Mouse (Mus musculus): ENCODE results near the gene Rae1.

Rae1 gene

DNA sequence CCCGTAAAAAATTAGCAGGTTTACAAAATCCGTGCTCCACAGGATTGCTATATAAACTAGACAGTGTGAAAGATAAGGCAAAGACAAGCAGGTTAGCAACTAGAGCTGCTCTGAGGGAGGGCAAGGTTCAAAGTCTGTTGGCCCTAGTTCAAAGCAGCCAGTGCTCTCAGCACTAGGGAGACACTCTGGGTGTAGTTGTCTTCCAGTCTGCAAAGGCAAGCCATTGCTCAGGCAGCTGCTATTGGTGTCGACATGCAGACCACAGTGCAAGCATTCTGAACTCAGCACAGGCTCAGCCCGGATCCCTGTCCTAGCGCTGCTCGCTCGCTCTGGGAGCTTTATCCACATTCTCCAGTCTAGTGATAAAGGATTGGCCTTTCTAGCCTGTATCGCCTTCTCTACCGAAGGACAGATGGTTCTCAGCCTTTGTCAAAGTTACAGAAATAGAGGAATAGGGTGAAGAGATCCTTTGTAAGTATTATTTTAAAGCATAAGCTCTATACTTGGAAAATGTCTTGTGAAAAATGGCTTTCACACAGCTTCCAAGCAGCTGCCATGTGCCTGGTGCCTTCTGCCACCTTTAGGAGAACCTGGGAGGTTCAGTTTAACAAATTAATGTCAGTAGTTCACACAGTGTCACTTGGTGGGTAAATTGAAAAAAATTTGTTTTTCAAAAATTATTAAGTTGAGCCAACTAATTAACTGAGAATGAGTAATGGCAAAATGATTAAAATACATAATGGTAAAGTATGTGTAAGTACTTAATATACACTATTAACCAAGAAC lies 16.9 kb upstream of the Rae1 start:
- in situ Hi-C loops (cut with MboI, MseI) = no loop called here

DNA sequence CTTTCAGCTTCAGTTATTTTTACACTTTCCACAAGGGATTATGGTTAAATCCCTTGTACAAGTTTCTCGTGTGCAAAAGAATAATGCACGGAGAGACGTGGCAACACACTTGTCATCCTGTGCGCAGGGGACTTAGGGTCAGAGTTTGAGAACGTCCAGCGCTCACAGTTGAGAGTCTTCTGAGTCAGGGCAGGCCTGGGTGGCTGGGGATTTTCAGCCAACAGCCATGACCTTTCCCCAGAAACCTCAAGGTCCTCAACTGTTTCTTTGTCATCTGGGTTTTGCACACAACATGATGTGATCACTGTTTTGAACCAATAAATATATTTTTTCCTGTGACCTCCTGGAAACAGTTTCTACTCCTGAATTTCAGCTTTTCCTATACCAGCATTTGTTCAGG lies 9.8 kb upstream of the Rae1 start:
- in situ Hi-C loops (cut with MboI, MseI) = loop anchor here (5.0 kb wide), 2 partner anchors 38 to 153 kb away; no protein-coding TSS in a partner anchor

DNA sequence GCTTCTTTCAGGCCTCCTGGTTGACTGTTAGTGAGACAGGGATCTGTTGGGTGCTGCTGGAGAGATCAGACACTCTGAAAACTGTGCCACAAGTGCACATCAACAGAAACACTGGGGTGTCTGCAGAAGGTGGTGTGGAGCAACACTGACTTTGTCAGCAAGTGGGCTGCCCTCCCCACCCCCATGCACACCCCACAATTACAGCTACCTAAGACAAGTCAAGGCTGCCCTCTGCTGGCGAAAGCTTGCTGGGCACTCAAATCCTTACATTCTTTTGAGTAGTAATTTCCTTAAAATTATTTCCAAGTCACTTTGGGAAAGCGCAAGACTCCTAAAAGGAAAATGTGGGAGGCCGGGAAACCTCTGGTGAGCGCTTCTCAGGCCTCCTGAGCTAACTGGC lies 3.7 kb upstream of the Rae1 start:
- in situ Hi-C loops (cut with MboI, MseI) = no loop called here

DNA sequence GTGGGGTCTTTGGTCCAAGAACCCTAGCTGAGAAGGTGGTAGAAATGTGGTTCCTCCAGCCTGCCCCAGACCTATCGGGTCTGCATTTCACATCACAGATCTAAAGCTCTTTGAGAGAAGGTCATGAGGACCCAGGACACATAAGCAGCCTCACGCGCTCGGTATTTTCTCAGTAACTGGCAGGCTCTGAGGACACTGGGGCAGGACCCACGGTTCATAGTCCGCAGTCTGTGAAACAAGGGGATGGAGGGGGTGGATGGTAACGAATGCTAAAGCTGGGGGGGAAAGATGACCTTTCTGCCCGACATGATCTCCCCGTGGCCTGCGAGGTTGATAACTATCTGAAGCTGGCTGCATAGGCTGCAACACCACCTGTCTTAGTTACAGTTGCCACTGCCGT lies 2.2 kb upstream of the Rae1 start:
- in situ Hi-C loops (cut with MboI, MseI) = no loop called here

DNA sequence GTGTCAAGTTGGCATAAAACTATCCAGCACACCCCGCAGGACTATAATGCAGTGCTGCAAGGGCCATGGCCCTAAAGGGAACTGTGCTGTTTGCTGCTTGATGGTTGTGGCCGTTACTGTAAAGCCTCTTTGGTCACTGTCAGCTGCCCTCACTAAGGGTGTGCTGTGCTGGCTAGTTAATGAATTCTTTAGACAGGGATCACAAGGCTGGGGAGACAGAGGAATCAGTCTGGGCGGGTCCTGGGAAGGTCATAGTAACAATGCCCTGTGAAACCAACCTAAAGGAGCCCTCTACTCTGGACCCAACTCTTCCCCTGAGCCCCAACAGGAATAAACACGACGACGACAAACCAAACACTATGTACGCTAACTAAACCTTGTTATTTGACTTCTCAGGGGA lies 1.4 kb upstream of the Rae1 start:
- in situ Hi-C loops (cut with MboI, MseI) = no loop called here

DNA sequence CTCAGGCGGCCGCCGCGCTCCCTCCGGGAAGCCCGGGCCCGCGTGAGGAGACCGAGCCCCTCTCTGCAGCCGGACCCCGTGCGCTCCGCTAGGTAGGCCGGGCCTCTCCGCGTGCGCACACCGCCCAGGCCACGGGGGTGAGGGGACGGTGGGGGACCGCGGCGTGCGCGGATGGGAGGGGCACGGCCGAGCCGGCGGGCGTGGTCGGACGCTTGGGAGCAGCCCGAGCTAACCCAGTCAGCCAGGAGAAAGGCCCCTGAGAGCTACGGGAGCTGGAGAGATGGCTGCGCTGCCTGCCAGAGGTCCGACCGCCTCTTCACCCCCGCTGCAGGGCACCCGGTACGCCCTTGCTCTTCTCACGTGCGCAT lies 352 bp downstream of the Rae1 start:
- in situ Hi-C loops (cut with MboI, MseI) = loop anchor here (5.0 to 25.0 kb wide), 2 partner anchors 82 to 613 kb away; partner anchors contain the start of gene Cass4 (in 1 of the 2)

DNA sequence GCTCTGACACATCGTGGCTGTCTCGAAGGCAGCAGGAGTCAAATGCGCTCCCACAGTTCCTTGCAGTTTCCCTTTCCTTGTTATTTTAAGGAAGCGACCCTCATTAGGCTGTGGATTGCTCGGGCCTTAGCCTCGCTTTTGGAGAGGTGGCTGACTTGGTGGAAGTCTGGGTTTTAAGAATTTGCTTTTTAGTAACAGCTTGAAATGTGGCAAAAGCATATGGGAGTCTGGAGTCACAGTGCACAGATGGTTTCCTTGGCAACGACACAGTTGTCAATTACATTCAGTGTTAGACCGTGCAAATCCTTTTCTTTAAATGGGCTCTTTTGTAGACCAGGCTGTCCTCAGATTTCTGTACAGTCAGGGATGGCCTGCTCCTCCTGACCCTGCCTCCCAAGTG lies 1.0 kb downstream of the Rae1 start:
- in situ Hi-C loops (cut with MboI, MseI) = loop anchor here (5.0 to 25.0 kb wide), 2 partner anchors 81 to 614 kb away; partner anchors contain the start of gene Cass4 (in 1 of the 2)

DNA sequence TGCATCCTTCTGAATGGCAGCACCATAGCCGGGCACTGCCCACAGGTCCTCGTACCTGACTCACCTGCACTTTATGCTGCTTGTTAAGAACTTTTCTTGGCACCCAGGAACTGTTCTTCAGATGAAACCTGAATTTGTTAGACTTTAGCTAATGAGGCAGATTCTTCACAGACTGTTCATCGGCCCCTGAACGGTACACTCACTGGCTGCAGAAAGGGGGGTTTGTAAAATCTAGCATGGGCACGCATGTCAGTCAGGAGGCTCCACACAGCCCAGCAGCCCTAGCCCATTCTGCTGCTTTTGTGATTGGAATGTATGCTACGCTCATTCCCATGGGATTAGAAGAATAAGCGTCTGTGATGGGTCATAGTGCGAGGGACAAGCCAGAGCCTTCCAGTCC lies 3.8 kb downstream of the Rae1 start:
- in situ Hi-C loops (cut with MboI, MseI) = loop anchor here (5.0 to 25.0 kb wide), 2 partner anchors 79 to 616 kb away; partner anchors contain the start of gene Cass4 (in 1 of the 2)

DNA sequence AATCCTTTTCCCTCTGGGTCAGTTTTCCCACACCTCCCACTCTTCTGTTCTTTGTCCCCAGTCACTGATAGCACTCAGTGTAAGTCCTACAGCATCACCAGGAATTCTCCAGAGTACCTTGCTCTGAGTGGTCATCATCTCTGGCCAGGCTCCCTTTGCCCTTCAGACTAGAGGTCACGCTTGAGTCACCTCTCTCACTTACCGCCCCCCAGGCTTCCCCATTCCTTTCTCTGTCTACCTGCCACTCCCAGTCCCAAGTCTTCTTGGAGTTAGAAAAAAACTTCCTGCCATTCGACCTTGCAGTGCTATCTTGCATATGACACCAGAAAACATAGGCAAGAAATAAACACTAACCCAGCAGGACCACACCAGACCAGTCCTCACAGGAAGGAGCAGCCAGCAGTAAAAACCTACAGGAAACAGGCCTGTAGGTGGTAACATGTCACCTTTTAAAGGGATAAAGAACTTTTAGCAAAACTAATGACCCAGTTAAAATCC lies 10.4 kb downstream of the Rae1 start:
- in situ Hi-C loops (cut with MboI, MseI) = loop anchor here in 1 of 2 experiments (25.0 kb wide), 1 partner anchor 623 kb away; the partner anchor contains the start of gene Cass4

DNA sequence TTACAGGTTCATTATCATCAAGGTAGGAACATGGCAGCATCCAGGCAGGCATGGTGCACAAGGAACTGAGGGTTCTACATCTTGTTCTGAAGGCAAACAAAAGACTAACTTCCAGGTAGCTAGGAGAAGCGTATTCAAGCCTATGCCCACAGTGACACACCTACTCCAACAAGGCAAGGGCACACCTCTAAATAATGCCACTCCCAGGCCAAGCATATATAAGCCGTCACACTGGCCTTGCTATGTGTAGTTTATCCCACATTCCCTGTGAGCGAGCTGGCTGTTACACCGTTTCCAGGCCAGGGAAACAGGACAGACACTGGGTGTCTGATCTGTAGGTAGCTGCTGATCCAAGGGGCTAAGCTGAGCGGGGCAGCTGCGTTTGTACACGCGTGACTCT lies 11.5 kb downstream of the Rae1 start:
- in situ Hi-C loops (cut with MboI, MseI) = loop anchor here in 1 of 2 experiments (25.0 kb wide), 1 partner anchor 624 kb away; the partner anchor contains the start of gene Cass4

DNA sequence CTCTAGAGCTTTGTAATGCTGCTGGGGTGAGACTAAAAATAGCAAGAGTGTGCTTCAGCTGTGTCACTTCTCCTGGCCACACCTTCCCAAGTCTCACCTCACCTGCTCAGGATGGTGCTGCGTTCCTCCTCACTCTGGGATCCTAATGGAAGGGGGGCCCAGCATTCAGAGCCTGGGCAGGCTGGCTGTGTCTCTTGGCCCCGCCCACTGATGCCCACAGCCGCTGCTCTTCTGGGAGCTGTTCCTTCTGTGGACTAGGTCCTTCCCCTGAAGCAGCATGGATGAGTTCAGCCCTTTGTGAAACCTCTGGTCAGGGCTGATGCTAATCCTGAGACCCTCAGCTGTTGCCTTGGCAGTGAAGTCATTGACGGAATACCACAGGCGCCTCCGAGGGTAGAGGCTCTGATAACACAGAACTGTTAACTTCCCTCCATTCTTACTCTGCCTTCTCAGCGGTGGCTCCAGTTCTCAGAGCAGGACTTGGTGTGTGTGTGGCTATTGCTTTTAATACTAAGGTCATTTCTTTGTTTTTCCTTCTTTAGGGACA lies 14.9 kb downstream of the Rae1 start:
- in situ Hi-C loops (cut with MboI, MseI) = loop anchor here in 1 of 2 experiments (25.0 kb wide), 1 partner anchor 628 kb away; the partner anchor contains the start of gene Cass4

DNA sequence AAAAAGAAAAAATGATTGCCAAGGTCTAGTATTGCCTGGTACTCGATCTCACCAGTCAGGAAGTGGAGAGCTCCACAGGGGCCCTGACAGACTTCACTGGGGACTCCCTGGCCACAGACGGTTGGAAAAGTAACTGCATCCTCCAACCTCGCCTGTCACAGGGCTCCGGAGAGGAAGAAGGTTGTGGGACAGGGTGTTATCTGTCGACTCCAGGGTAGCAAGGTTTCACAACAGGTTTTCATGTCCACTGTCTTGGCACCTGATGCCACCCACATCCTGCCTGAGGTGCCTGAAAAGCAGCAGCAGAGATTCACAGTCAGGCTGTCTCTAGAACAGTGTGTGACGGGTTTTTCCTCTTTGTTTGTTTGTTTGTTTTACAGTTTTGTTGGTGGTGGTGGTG lies 18.0 kb downstream of the Rae1 start:
- in situ Hi-C loops (cut with MboI, MseI) = loop anchor here in 1 of 2 experiments (25.0 kb wide), 1 partner anchor 631 kb away; the partner anchor contains the start of gene Cass4

DNA sequence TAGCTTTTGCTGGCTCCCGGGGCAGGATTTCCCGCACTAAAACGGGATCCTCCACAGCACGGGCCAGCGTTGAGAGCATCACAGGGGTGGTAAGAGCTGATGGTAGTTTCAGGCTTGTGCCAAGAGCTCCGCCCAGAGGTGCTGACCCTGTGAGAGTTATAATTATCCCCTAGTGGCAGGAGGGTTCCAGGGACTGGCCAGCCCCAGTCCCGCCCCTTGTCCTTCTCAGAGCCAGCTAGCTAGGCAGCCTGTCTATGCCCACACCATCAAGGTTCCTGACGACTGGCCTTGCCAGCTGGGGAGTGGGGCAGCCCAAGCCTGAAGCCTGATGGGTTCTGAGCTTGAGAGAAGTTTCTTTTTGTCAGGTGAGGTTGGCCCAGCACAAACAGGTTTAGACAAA lies 18.7 kb downstream of the Rae1 start:
- in situ Hi-C loops (cut with MboI, MseI) = loop anchor here in 1 of 2 experiments (25.0 kb wide), 1 partner anchor 631 kb away; the partner anchor contains the start of gene Cass4

DNA sequence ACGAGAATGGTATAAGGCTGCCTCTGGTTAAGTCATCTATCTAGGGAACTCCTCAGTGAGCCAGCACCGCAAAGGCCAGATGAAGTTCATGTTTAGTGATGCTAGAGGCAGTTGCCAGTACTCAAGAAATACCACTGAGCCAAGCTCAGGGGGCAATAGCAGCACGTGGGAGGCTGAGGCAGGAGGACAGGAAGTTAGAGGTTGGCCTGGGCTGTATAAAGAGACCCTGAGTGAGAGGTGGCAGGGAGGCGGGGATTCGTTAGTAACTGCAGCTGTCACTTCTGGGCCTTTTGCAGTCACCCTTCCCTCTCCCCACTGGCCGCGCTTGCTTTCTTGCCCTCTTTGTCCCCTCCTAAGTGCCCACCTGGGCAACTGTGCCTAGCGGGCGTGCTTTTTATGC lies 19.4 kb downstream of the Rae1 start:
- in situ Hi-C loops (cut with MboI, MseI) = loop anchor here in 1 of 2 experiments (25.0 kb wide), 1 partner anchor 632 kb away; the partner anchor contains the start of gene Cass4

DNA sequence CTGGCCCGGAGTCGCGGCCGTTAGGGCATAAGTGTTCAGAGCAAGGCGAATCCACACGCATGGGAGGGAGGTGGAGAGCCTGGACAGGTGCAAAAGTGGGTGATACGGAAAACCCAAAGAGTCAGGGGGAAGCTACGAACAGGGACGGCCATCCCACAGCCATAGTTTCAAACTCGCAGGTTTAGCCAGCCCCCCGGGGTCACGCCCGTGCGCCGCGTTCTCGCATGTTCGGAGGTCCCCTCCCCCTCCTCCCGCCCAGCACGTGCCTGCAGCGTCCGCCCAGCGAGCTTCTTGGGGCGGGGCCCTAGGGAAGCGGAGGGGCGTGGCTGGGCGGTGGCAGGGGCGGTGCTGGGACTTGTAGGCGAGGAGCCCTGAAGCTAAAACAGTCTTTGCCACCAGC lies 19.9 kb downstream of the Rae1 start:
- in situ Hi-C loops (cut with MboI, MseI) = loop anchor here in 1 of 2 experiments (25.0 kb wide), 1 partner anchor 632 kb away; the partner anchor contains the start of gene Cass4

DNA sequence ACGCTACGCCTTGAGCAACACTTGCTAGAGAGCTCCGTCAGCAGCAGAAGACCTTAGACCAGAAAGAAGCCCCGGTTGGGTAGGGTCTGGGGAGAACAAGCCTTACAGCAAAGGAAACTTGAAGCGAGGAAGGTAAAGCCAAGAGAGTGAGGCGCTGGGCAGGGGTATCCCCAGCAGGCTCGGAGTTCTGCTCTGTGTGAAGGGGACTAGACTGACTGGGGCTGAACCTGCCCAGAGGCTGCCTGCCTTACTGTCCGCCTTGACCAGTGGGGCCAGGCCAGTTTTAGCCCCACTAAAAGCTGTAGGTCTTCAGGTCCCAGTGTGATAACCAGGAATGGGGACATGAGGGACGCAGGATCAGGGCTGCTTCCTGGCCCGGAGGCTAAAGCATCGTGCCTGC lies 20.5 kb downstream of the Rae1 start, which contains the start of gene Rbm38:
TSS of gene Rbm38 (plus strand) at position 69 of the 400 bp plus-strand sequence.
- in situ Hi-C loops (cut with MboI, MseI) = loop anchor here in 1 of 2 experiments (25.0 kb wide), 1 partner anchor 633 kb away; the partner anchor contains the start of gene Cass4

DNA sequence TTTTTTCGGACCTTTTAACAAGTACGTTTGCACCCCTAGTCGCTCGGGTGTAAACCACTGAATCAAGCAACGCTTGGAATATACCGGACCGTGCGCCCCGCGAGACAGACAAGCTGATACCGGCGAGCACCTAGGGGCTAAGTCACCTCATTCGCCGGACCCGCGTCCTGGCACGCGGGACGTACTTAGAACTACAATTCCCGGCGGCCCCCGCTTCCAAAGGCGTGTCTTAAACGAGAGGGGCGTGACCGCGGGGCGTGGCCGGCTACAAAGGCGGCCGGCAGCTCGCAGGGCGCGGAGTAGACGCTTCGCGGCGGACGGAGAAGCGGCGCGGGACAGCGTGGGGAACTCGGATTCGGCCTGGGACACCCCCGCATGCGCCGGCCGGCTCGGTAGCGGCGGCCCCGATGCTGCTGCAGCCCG lies 21.7 kb downstream of the Rae1 start:
- in situ Hi-C loops (cut with MboI, MseI) = loop anchor here in 1 of 2 experiments (25.0 kb wide), 1 partner anchor 634 kb away; the partner anchor contains the start of gene Cass4

DNA sequence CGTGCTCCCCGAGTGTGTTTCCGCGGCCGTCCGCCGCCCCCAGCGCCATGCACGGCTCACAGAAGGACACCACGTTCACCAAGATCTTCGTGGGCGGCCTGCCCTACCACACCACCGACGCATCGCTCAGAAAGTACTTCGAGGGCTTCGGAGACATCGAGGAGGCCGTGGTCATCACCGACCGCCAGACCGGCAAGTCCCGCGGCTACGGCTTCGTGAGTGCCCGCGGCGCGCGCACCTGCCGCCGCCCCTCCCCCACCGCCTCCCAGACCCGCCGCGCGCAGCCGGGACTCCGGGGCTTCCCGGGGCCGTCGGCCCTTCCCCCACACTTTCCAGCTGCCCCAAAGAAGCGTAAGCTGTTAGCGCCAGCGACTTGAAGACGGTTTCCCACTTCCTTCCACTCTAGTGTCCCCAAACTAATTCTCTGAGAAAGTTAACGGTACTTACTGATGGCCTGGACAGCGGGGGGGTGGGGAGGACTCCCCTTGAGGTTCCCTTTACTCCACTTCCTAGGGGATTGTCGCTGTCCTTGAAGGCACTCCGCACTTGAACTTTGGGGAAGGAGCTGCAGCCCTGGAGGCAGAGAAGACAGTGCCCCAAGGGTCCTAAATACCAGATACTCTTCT lies 22.3 kb downstream of the Rae1 start:
- in situ Hi-C loops (cut with MboI, MseI) = loop anchor here in 1 of 2 experiments (25.0 kb wide), 1 partner anchor 635 kb away; the partner anchor contains the start of gene Cass4

DNA sequence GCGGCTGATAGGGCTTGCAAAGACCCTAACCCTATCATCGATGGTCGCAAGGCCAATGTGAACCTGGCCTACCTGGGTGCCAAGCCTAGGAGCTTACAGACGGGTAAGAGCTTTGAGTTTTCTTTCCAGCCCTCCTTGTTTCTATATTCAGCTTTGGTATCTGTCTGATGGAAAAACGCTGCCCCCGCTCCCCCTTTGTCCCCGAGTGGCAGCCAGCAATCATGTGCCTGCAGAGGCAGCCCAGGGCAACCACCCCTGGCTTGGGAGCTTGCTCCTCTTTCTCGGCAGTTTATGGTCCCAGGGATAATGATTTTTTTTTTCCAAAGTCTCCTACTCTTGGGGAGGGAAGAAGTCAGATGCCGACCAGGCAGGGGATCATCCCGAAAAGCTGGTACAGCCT lies 22.9 kb downstream of the Rae1 start:
- in situ Hi-C loops (cut with MboI, MseI) = loop anchor here in 1 of 2 experiments (25.0 kb wide), 1 partner anchor 636 kb away; the partner anchor contains the start of gene Cass4

DNA sequence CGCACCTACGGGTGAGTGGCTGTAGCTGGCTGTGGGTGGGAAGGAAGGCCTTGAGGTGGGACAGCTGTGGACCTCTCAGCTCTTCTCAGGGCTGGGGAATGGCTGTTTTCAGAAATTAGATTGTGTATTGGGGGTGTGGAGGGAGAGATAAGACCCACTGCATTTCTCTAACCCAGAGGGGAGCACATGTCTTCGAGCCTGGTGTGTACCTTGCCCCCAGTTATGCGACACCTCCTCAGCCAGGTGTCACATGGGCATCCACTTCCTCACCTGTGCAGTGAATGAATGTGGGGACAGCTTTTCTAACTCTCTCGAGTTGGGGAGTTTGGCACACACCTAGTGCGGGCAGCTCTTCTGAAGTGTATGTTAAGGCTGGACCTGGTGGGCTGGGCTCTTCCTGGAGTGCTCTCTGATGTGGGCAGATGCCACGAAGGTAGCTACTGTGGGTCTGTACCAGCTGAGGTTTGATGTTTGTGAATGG lies 23.5 kb downstream of the Rae1 start:
- in situ Hi-C loops (cut with MboI, MseI) = loop anchor here in 1 of 2 experiments (25.0 kb wide), 1 partner anchor 636 kb away; the partner anchor contains the start of gene Cass4

DNA sequence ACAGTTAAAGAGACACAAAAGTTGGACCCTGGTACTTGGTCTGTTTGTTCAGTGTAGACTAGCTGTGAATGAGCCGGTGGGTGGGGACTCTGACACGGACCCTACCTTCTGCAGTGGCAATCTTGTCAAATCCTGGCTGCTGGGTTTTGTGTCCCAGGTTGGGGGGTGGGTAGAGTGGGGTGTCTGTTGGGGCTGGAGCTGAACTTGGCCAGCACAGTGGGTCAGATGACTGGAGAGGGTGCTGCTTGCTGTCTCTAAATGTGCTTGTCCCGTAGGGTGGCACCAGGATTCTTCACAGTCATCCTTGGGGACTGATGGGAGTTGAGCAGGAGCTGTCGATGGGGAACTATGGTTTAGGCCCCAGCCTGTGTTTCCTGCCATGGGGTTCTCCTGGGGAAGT lies 24.0 kb downstream of the Rae1 start:
- in situ Hi-C loops (cut with MboI, MseI) = loop anchor here in 1 of 2 experiments (25.0 kb wide), 1 partner anchor 637 kb away; the partner anchor contains the start of gene Cass4
